Mouse (Mus musculus) testis, adult 2 months (tissue): ENCODE measurements around the gene Mpi.

Experiments
- CTCF ChIP-seq: fragments of 200-500 bp; IDR thresholded peaks from 2 replicates; pipeline ENCODE4 v1.5.1; 2012; ENCODE audit warnings: low read depth, mild to moderate bottlenecking, inconsistent platforms, low read length, moderate library complexity; ENCODE audit not compliant: control insufficient read depth, insufficient read depth, insufficient replicate concordance
- POLR2A ChIP-seq: fragments of 200-500 bp; IDR thresholded peaks from 2 replicates; pipeline ENCODE4 v1.6.1; 2012; ENCODE audit warnings: low read depth, mild to moderate bottlenecking, inconsistent platforms, low read length, moderate library complexity; ENCODE audit not compliant: control insufficient read depth

- TF ChIP-seq CTCF (no peak), POLR2A (no peak)
Observed at GRCm38 (mm10) chr9:57550126-57550862, 2.3 kb downstream of the Mpi start.
